Mouse (Mus musculus): ENCODE measurements around the gene Btbd35f20. TPM values are rescaled to one million over a fixed set of nuclear protein-coding genes. Genes with fewer than 3 reads are reported as not detected.

The Btbd35f20 gene
- not detected for total RNA-seq (2023)

DNA sequence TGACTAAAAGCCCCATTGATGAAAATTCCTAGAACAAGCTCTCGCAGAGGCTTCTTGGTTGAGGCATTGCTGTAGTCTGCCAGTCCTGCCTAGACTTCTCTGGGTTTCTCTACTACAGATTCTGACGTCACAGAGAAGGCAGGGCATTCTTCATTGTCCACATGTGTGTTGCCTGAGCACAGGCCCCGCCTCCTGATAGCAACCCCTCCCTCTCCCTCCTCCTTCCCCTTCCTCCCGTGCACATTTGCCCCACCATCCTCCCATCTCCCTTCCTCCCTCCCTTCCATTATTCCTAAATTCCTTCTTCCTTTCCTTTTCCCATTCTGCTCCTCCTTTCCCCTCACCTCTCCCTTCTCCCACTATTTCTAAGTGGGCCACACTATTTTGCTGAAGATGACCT, at the start of gene Btbd35f20:
Gene Btbd35f20 (minus strand): TSS at position 101 of the 400 bp plus-strand sequence.

Other genes with a start within 250 kb of the Btbd35f20 start
- not detected for gene Btbd35f28, start 94.7 kb downstream of the Btbd35f20 start, total RNA-seq (2023)
- gene Btbd35f17, start 79.4 kb upstream of the Btbd35f20 start, total RNA-seq (2023): not detected

All from neutrophil, adult 59 days (primary cell).